Comparison of ENCODE assay signal across 8 mouse cellular contexts in the genomic region with DNA sequence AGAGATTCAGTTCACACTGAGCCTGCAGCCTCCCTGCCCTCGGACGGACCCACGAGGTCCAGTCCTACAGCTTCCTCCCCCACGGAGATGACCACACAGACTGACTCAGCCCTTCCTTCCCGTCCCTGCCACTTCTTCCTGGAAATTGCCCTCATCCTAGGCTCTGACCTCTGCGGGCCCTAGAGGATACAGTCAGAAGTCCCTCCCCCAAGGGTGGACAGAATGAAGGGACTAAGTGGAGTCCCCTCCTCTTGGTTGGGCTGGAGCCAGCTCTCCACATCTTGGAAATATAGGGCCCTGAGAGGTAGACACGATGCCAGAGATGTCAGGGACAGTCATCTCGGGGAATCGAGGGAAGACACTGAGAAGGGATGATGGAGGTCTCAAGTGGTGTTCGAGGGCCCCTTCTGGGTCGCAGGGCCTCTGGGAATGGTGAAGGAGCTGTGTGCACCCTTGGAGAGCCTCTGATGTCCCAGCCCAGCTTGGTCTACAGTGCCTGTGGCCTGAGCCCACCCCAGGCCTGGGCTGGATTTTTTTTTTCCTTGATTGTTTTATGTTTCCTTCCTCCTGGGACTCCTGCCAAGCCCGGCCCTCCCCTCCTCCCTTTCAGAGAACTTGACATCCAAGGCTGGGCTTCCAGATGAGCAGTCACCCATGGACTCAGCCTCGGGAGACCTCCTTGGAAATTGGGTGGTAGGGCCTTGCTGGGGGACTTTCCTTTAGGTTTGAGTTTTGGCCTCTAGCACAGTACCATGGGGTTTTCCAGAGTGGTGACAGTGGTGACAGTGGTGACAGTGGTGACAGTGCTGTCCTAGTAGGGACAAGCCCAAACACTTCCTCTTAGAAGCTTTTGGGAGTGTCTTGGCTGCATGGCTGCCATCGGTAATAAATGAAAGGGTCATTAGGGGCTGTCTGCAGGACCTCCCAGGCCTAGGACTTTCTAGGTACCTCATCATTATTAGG. TPM values are rescaled to one million over a fixed set of nuclear protein-coding genes. Genes with fewer than 3 reads are reported as not detected.
DNase-seq lines count a peak whose midpoint lies in the region; ATAC-seq lines count a peak whose summit lies in the region.

No protein-coding gene starts in this region.

- H3K27ac ChIP-seq in liver, embryonic 12.5 days, result peak overlapping the region; percentile 26; the same call in 1 of the 2 replicates
- H3K27ac ChIP-seq in stomach, embryonic 16.5 days (ENCODE audit: low read length), result peak overlapping the region; percentile 57

- intact Hi-C loops in heart, postnatal 25 days (cut with DNase I), result no loop called here
- intact Hi-C loops in left cerebral cortex, postnatal 14 days (cut with DNase I), result no loop called here

- peaks cover 49% of the 10 kb centered on the region for H3K27me3 ChIP-seq in liver, embryonic 12.5 days (replicated peaks)
- 0 out of 2 replicates have a peak, but pooled peaks cover 3% of the 10 kb centered on the region for H3K27me3 ChIP-seq in stomach, embryonic 16.5 days (ENCODE audit: control insufficient read depth, insufficient read depth, low read length)

- no peak overlapping the region for H3K4me2 ChIP-seq in liver, embryonic 12.5 days
- no peak overlapping the region for H3K4me2 ChIP-seq in stomach, embryonic 16.5 days (ENCODE audit: low read depth, low read length)

- WGBS in liver, embryonic 12.5 days (ENCODE audit: insufficient replicate concordance), result 36% methylated on average over 14 of the region's 14 CpGs
- WGBS in stomach, embryonic 16.5 days, result 49% methylated on average over 14 of the region's 14 CpGs

- no peaks in the 10 kb centered on the region for H3K9me3 ChIP-seq in liver, embryonic 12.5 days (replicated peaks)
- no peaks in the 10 kb centered on the region for H3K9me3 ChIP-seq in stomach, embryonic 16.5 days (replicated peaks; ENCODE audit: control insufficient read depth, low read length)

- DNase-seq in cerebellum, postnatal 10 days, result peak; percentile 34 to 49
- peak; percentile 80 for DNase-seq in adrenal gland, postnatal 14 days
- DNase-seq in heart, postnatal 25 days (ENCODE audit: low spot score), result peak; percentile 64
- DNase-seq in urinary bladder, postnatal 10 days (ENCODE audit: low spot score), result no peak
- no peak for DNase-seq in left cerebral cortex, postnatal 14 days (ENCODE audit: low spot score in 2 of 2)

- no peak overlapping the region for H3K9ac ChIP-seq in liver, embryonic 12.5 days
- peak overlapping the region; percentile 43; the same call in 1 of the 2 replicates for H3K9ac ChIP-seq in stomach, embryonic 16.5 days (ENCODE audit: low read length)

- H3K4me1 ChIP-seq in liver, embryonic 12.5 days, result peaks cover 37% of the 10 kb centered on the region
- peaks cover 24% of the 10 kb centered on the region for H3K4me1 ChIP-seq in stomach, embryonic 16.5 days (ENCODE audit: control insufficient read depth, insufficient read depth, low read length)

- no peaks in the 10 kb centered on the region for H3K36me3 ChIP-seq in liver, embryonic 12.5 days
- no peaks in the 10 kb centered on the region for H3K36me3 ChIP-seq in stomach, embryonic 16.5 days (ENCODE audit: control insufficient read depth, insufficient read depth, low read length)

- no peak for ATAC-seq in cerebellum, adult (ENCODE audit: insufficient number of reproducible peaks, low FRiP score, low TSS enrichment)
- no peak for ATAC-seq in liver, embryonic 12.5 days
- peak; percentile 59 for ATAC-seq in stomach, embryonic 16.5 days (ENCODE audit: insufficient read depth, low FRiP score)

- no peak overlapping the region for H3K4me3 ChIP-seq in liver, embryonic 12.5 days
- no peak overlapping the region for H3K4me3 ChIP-seq in stomach, embryonic 16.5 days (replicated peaks; ENCODE audit: low read length)

RNA-seq across cellular contexts. Expression of a gene that starts 5.3 kb away (rescaled TPM):
- total RNA-seq in adrenal gland, postnatal 14 days (2021), result 9.6 and 9.7 TPM in 2 replicates
- 1 to 10 TPM; 9.1 to 9.8 TPM for total RNA-seq in heart, postnatal 25 days (2021)
- polyA plus RNA-seq in liver, embryonic 12.5 days (2016; fragmentation: Nextera tagmentation; extraction: Ambion mirVana), result 3.4 and 3.6 TPM in 2 replicates
- polyA plus RNA-seq in stomach, embryonic 16.5 days (2015; fragmentation: Nextera tagmentation; extraction: Ambion mirVana), result 13.4 and 13.9 TPM in 2 replicates
- 1 to 10 TPM; 7.1 to 8.0 TPM for total RNA-seq in left cerebral cortex, postnatal 14 days (2021)

RNA-seq across cellular contexts. Expression of a gene that starts 17.1 kb away (rescaled TPM):
- total RNA-seq in adrenal gland, postnatal 14 days (2021), result 118 and 119 TPM in 2 replicates
- 10 to 100 TPM; 87.4 to 96.1 TPM for total RNA-seq in heart, postnatal 25 days (2021)
- 73.2 and 74.9 TPM in 2 replicates for polyA plus RNA-seq in liver, embryonic 12.5 days (2016; fragmentation: Nextera tagmentation; extraction: Ambion mirVana)
- polyA plus RNA-seq in stomach, embryonic 16.5 days (2015; fragmentation: Nextera tagmentation; extraction: Ambion mirVana), result 117 and 127 TPM in 2 replicates
- total RNA-seq in left cerebral cortex, postnatal 14 days (2021), result 10 to 100 TPM; 87.6 to 90.4 TPM

RNA-seq across cellular contexts. Expression of a gene that starts 34.1 kb away (rescaled TPM):
- total RNA-seq in adrenal gland, postnatal 14 days (2021), result 24.6 and 28.4 TPM in 2 replicates
- total RNA-seq in heart, postnatal 25 days (2021), result 10 to 100 TPM in 1 of 2 experiments, 1 to 10 TPM in 1; 8.9 to 11.2 TPM
- 79.7 and 83.2 TPM in 2 replicates for polyA plus RNA-seq in liver, embryonic 12.5 days (2016; fragmentation: Nextera tagmentation; extraction: Ambion mirVana)
- 49.6 and 50.4 TPM in 2 replicates for polyA plus RNA-seq in stomach, embryonic 16.5 days (2015; fragmentation: Nextera tagmentation; extraction: Ambion mirVana)
- 1 to 10 TPM; 6.2 to 6.6 TPM for total RNA-seq in left cerebral cortex, postnatal 14 days (2021)

RNA-seq across cellular contexts. Expression of a gene that starts 36.0 kb away (rescaled TPM):
- 1.4 and 1.7 TPM in 2 replicates for total RNA-seq in adrenal gland, postnatal 14 days (2021)
- total RNA-seq in heart, postnatal 25 days (2021), result under 1 TPM; 0.22 to 0.68 TPM
- 3.2 and 3.5 TPM in 2 replicates for polyA plus RNA-seq in liver, embryonic 12.5 days (2016; fragmentation: Nextera tagmentation; extraction: Ambion mirVana)
- polyA plus RNA-seq in stomach, embryonic 16.5 days (2015; fragmentation: Nextera tagmentation; extraction: Ambion mirVana), result 1.7 and 1.8 TPM in 2 replicates
- total RNA-seq in left cerebral cortex, postnatal 14 days (2021), result 1 to 10 TPM; 5.6 to 5.9 TPM

RNA-seq across cellular contexts. Expression of a gene that starts 52.3 kb away (rescaled TPM):
- 14.7 and 16.5 TPM in 2 replicates for total RNA-seq in adrenal gland, postnatal 14 days (2021)
- 1 to 10 TPM; 3.5 to 4.1 TPM for total RNA-seq in heart, postnatal 25 days (2021)
- polyA plus RNA-seq in liver, embryonic 12.5 days (2016; fragmentation: Nextera tagmentation; extraction: Ambion mirVana), result 7.5 and 7.7 TPM in 2 replicates
- polyA plus RNA-seq in stomach, embryonic 16.5 days (2015; fragmentation: Nextera tagmentation; extraction: Ambion mirVana), result 5.1 and 5.5 TPM in 2 replicates
- 1 to 10 TPM; 2.8 to 3.0 TPM for total RNA-seq in left cerebral cortex, postnatal 14 days (2021)

Comparison
In these comparisons a context has a peak if more than half of its experiments do, and no peak if none do; other contexts are left out.
1. DNase-seq: peak in cerebellum, postnatal 10 days (2 of 2), adrenal gland, postnatal 14 days (single experiment) and heart, postnatal 25 days (single experiment); none in urinary bladder, postnatal 10 days (single experiment) and left cerebral cortex, postnatal 14 days (0 of 2).